Mouse (Mus musculus): ENCODE measurements around the gene Miox.

DNA sequence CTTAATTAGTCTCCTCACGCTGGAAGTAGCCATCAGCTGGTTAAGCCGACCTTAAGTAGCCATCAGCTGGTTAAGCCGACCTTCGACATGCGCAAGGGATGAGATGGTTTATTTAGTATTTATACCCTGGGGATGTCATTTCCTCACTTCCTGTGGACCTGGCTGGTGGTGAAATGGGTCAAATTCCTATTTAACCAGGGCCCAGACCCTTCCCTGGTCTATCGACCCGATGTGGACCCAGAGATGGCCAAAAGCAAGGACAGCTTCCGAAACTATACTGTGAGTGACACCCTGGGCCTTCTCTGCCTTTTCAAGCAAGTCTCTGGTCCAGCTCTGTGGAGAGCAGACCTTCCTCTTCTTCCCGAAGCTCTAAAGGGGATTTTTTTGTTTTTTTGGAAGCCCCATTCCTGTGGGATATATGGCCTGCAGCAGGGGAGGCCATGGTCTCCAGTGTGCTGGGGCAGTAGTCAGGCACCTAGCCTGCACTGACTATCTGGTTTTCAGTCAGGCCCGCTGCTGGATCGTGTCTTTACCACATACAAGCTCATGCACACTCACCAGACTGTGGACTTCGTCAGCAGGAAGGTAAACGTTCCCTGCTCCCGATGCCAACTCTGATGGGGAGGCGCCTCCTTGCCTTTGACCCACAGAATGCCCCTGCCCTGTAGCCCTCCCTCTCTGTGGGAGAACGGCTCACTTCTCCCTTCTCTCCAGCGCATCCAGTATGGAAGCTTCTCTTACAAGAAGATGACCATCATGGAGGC is 758 bp downstream of the Miox start:
- no peak for TF ChIP-seq CTCF (IDR thresholded peaks at IDR 0.05; ENCODE audit: borderline replicate concordance, control insufficient read depth, extremely low read depth, insufficient read depth, low read length, poor library complexity)
- no peak for TF ChIP-seq POLR2A (IDR thresholded peaks at IDR 0.05; ENCODE audit: control insufficient read depth, extremely low read depth, insufficient read depth, low read length, poor library complexity)

Data from thymus, adult 2 months (tissue).